Mouse (Mus musculus) macrophage (primary cell): ENCODE results near the gene Hykk. TPM values are rescaled to one million over a fixed set of nuclear protein-coding genes. Genes with fewer than 3 reads are reported as not detected.

Experiments
- H3K27ac ChIP-seq: fragments of 350-480 bp; formaldehyde crosslinking; 2 replicates; pipeline ENCODE4 v1.9.0; 2021
- H3K36me3 ChIP-seq: fragments of 350-480 bp; formaldehyde crosslinking; 2 replicates; pipeline ENCODE4 v1.9.0; 2021; ENCODE audit errors: inconsistent target
- H3K4me3 ChIP-seq: fragments of 350-480 bp; formaldehyde crosslinking; 2 replicates; pipeline ENCODE4 v1.9.0; 2021; ENCODE audit errors: inconsistent target
- H3K79me2 ChIP-seq: fragments of 350-480 bp; formaldehyde crosslinking; 2 replicates; pipeline ENCODE4 v1.9.0; 2021; ENCODE audit errors: inconsistent target
- WGBS: methylation state at CpG from one replicate; pipeline ENCODE4 v1.1.7; 2026; ENCODE audit warnings: inconsistent platforms; ENCODE audit not compliant: missing documents; 5-methylcytosine and 5-hydroxymethylcytosine counted together
- polyA plus RNA-seq: library from polyadenylated mRNA; stranded (reverse); fragments of 250-400 nt; gene quantifications from 3 replicates; pipeline ENCODE4 v1.2.4, GENCODE M21; 2018; ENCODE audit warnings: inconsistent platforms
- total RNA-seq, 78 experiments: library from RNA; depleted of rRNA; stranded (reverse); fragments of 250-400 nt; gene quantifications; 1 replicate in 9 of 78; 2 replicates in 24 of 78; 3 replicates in 43 of 78; 4 replicates in 2 of 78; pipeline ENCODE4 v1.2.4; 2018; ENCODE audit warnings: inconsistent platforms in 56 of 78

Hykk gene
- total RNA-seq (2018; cell fraction: chromatin; rRNA removed) = under 1 TPM in 16 of 26 experiments, not detected in 10; 0.15 to 0.81 (median 0.25) TPM
- under 1 TPM; 0.09 to 0.29 (median 0.18) TPM for total RNA-seq (2018; cell fraction: cytosol; rRNA removed)
- total RNA-seq (2018; cell fraction: nucleus; rRNA removed) = under 1 TPM in 18 of 26 experiments, not detected in 8; 0.10 to 0.99 (median 0.19) TPM
- 0.05 to 0.30 TPM (median 0.21 TPM) in 3 replicates for polyA plus RNA-seq

- peak within 1 kb of the TSS; percentile 27 for H3K4me3 ChIP-seq
- H3K27ac ChIP-seq = no peak within 1 kb of the TSS
- H3K36me3 ChIP-seq = no peaks in the 10 kb centered on the region
- H3K79me2 ChIP-seq = no peaks in the 10 kb centered on the region
- 3% methylated on average over 34 of the region's 34 CpGs for WGBS
Measured at GRCm38 (mm10) chr9:54917010-54917677, at the start of gene Hykk. Gene Hykk, plus strand, starts transcription at chr9:54917283.

GRCm38 (mm10) chr9:54878759-54879158 is 38.3 kb upstream of the Hykk start:
- Histone ChIP-seq H3K79me2 (peaks cover 78% of the 10 kb centered on the region), H3K36me3 (peaks cover 30% of the 10 kb centered on the region), H3K4me3 (no peak overlapping the region), H3K27ac (no peak overlapping the region)
- WGBS = 89% methylated on average over 1 of the region's 1 CpGs

DNA sequence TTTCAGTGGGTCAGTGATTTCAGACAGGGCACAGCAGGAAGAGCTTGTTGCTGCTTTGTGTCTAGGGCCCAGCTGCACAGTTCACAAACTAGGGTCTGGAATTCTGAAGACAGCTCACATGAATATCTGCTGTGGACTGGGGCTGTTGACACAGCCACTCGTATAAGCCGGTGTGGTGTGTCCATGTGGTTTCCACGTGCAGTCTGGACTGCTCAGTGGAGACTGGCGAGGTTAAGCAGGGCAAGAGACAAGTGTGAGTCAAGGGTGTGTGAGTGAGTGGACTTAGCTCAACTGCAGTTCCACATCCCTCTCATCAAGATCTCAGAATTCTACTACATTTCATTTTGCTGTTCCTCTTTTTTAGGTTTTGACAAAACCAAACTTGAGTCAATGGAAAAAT is 25.0 kb upstream of the Hykk start:
- Histone ChIP-seq H3K79me2 (no peaks in the 10 kb centered on the region), H3K36me3 (peaks cover 53% of the 10 kb centered on the region), H3K4me3 (no peak overlapping the region), H3K27ac (no peak overlapping the region)
- 73% methylated on average over 4 of the region's 4 CpGs for WGBS

DNA sequence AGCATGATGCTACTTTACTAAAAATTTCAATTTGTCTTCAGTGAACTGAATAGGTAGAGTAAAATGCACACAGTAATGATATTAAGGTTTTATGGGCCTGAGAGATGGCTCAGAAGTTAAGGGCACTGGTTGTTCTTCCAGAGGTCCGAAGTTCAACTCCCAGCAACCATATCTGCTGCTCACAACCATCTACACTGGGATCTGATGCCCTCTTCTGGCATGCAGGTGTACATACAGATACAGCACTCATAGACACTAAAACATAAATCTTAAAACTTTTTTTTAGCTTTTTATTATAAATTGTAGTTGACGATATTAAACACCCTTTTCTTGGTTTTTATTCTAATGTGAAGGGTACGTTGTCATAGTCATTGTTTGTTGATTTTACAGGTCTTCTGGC is 20.0 kb upstream of the Hykk start:
- Histone ChIP-seq H3K79me2 (no peaks in the 10 kb centered on the region), H3K36me3 (peaks cover 80% of the 10 kb centered on the region), H3K27ac (no peak overlapping the region), H3K4me3 (no peak overlapping the region)
- 100% methylated on average over 3 of the region's 3 CpGs for WGBS

DNA sequence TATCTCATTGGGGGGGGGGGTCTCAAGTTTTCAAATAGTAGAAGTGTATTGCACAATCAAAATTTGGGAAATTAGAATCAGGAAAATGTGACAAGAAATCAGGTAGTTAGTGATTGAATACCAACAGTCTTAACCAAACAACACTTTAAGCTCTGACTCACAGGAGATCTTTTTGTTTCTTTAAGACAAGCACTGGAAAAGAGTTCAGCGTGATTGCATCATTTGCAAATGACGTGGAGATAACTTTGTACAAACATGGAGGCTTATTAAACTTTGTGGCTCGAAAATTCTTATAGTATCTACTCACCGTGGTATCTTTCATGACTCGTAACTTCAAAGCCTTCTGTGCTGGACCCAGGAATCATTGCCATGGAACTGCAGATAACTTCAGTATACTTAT is 7.6 kb upstream of the Hykk start:
- H3K27ac ChIP-seq = no peak overlapping the region
- 91% methylated on average over 5 of the region's 5 CpGs for WGBS
- H3K4me3 ChIP-seq = no peak overlapping the region
- peaks cover 64% of the 10 kb centered on the region for H3K36me3 ChIP-seq
- H3K79me2 ChIP-seq = no peaks in the 10 kb centered on the region

DNA sequence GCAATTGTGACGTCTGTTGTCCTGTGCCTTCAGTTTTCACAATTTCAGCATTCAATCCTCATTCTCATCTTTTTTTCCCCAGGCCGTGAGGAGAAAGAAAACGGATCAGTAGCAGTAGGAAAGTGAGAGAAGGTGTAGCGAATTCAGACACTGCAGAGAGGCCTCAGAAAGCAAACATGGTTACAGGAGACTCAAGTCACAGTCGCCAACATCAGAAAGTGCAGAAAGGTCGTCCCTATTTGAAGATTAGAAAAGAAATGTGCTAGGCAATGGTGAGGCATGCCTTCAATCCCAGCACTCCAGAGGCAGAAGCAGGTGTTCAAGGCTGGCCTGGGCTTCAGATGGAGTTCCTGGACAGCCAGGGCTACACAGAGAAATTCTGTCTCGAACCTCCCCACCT is 1.5 kb upstream of the Hykk start:
- H3K36me3 ChIP-seq = peaks cover 13% of the 10 kb centered on the region; the same call in 1 of the 2 replicates
- H3K4me3 ChIP-seq = no peak overlapping the region
- no peaks in the 10 kb centered on the region for H3K79me2 ChIP-seq
- WGBS = 84% methylated on average over 7 of the region's 7 CpGs
- no peak overlapping the region for H3K27ac ChIP-seq

DNA sequence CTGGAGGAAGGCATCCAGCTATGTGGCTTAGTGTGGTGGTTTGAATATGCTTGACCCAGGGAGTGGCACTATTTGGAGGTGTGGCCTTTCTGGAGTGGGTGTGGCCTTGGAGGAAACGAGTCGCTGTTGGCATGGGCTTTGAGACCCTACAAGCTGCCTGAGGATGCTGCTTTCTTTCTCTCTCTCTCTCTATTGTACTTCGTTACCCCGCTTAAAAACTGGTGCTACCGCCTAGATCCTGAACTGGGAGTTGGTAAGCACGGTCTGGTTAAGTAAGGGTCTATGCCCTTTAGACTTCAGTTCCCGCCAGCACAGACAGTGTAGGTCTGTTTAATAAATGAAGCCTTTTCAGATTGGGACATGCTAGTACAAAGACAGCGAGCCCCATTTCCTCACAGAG is 682 bp upstream of the Hykk start:
- 86% methylated on average over 8 of the region's 8 CpGs for WGBS
- H3K79me2 ChIP-seq = no peaks in the 10 kb centered on the region
- no peak overlapping the region for H3K27ac ChIP-seq
- H3K4me3 ChIP-seq = no peak overlapping the region
- H3K36me3 ChIP-seq = peaks cover 6% of the 10 kb centered on the region; the same call in 1 of the 2 replicates

- no peaks in the 10 kb centered on the region for H3K36me3 ChIP-seq
- no peaks in the 10 kb centered on the region for H3K79me2 ChIP-seq
- 79% methylated on average over 2 of the region's 2 CpGs for WGBS
- H3K4me3 ChIP-seq = no peak overlapping the region
- H3K27ac ChIP-seq = no peak overlapping the region
Measured at GRCm38 (mm10) chr9:54918191-54918590, 1.1 kb downstream of the Hykk start.

GRCm38 (mm10) chr9:54918781-54919180 is 1.7 kb downstream of the Hykk start:
- no peaks in the 10 kb centered on the region for H3K79me2 ChIP-seq
- no peak overlapping the region for H3K4me3 ChIP-seq
- H3K36me3 ChIP-seq = no peaks in the 10 kb centered on the region
- 100% methylated on average over 4 of the region's 5 CpGs for WGBS
- no peak overlapping the region for H3K27ac ChIP-seq

DNA sequence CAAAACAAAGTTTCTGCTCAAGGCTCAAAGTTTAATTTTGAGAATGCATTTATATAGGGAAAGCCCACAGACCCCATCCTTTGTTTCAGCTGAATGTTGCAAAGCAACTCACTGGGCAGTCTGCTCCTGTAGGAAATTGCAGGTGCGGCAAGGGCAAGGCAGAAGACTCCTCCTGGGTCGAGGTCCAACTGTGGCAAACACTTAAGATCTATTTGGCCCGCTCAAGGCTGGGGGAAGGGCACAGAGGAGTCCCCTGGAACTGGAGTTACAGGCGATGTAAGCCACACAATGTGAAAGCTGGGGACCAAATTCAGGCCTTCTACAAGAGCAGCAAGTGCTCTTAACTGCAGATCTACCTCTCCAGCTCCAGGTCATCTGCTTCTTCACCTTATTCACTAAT is 2.9 kb downstream of the Hykk start:
- 75% methylated on average over 4 of the region's 4 CpGs for WGBS
- Histone ChIP-seq H3K79me2 (no peaks in the 10 kb centered on the region), H3K4me3 (no peak overlapping the region), H3K27ac (no peak overlapping the region), H3K36me3 (no peaks in the 10 kb centered on the region)

- Histone ChIP-seq H3K36me3 (no peaks in the 10 kb centered on the region), H3K27ac (no peak overlapping the region), H3K79me2 (no peaks in the 10 kb centered on the region), H3K4me3 (no peak overlapping the region)
- WGBS = 89% methylated on average over 1 of the region's 1 CpGs
Measured at GRCm38 (mm10) chr9:54930741-54931140, 13.7 kb downstream of the Hykk start.

DNA sequence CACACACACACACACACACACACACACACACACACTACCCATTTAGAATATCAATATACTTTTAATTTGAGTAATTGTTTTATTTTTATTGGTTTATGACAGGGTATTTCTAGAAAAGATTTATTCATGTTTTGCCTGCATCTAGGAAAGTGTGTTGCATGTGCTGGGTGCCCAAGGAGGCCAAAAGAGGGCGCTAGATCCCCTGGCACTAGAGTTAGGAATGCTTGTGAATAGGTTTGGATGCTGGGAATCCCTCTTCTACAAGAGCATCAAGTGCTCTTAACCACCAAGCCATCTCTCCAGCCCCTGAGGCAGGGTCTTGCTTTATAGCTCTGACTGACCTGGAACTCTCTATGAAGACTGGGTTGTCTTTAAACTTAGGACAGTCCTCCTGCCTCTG is 14.7 kb downstream of the Hykk start:
- Histone ChIP-seq H3K4me3 (no peak overlapping the region), H3K36me3 (no peaks in the 10 kb centered on the region), H3K79me2 (no peaks in the 10 kb centered on the region), H3K27ac (no peak overlapping the region)
- WGBS = 25% methylated on average over 1 of the region's 1 CpGs

DNA sequence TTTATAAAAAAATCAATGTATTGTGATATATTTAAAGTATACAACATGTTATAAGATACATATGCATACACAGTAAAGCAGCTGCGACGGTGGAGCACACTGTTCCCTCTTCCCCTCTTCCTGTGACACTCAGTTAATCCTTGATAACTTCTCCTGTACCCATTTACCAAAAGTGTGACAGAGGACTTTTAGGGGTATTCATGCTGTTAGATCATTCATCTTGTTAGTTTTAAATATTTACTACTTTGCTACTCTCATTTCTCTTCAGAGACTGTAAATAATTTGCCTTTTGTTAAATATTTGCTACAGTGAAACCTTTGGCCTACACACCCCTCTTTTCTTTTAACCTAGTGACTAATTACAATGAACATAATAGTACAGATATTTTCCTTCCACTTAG is 15.3 kb downstream of the Hykk start:
- H3K79me2 ChIP-seq = no peaks in the 10 kb centered on the region
- H3K27ac ChIP-seq = no peak overlapping the region
- H3K36me3 ChIP-seq = no peaks in the 10 kb centered on the region
- 96% methylated on average over 2 of the region's 2 CpGs for WGBS
- H3K4me3 ChIP-seq = no peak overlapping the region

DNA sequence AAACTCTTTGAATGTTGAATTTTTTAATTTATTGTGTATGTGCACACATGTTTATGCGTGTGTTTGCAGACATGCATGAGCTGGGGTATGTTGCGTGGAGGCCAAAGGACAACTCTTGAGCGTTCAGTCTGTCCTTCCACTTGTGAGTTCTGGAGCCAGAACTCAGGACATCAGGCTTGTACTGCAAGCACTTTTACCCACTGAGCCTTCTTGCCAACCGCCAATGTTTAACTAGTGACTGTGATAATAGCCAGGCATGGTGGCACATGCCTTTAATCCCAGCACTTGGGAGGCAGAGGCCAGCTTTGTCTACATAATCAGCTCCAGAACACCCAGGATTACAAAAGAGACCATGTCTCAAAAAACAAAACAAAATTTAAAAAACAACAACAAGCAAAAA is 25.0 kb downstream of the Hykk start:
- WGBS = 93% methylated on average over 4 of the region's 4 CpGs
- Histone ChIP-seq H3K36me3 (no peaks in the 10 kb centered on the region), H3K4me3 (no peak overlapping the region), H3K79me2 (no peaks in the 10 kb centered on the region), H3K27ac (no peak overlapping the region)

DNA sequence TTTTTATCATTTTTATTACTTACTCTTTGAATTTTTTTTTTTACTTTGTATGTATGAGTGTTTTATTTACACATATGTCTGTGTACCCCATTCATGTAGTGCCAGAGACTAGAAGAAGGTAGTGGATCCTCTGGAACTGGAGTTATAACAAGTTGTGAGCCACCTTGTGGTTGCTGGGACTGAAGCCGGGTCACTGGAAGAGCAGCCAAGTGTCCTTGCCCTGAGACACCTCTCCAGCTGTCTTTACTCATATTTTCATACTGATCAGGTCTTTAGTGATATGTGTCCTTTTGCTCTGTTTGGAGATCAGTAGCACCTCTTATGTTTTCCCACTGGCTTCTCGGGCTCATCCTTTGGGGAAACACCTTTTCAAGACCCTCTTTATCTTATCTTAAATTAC is 27.4 kb downstream of the Hykk start:
- no peak overlapping the region for H3K4me3 ChIP-seq
- H3K36me3 ChIP-seq = no peaks in the 10 kb centered on the region
- no peaks in the 10 kb centered on the region for H3K79me2 ChIP-seq
- H3K27ac ChIP-seq = no peak overlapping the region
- 82% methylated on average over 2 of the region's 2 CpGs for WGBS

DNA sequence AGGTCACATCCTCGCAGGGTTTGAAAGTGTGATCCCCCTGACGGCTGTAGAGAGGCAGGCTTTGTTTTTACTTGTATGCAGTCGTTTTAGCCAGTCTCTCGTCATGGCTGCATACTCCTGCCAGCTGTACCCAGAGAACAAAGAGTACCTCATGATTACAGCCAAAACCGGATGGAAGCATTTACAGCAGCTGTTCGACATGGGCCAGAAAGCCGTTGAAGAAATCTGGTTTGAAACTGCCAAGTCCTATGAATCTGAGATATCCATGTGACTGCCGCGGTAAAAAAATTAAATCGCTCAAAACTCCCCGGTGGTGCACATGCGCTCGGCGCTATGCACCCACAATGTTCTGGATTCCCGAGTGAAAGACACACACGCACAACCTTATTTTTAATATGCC is 29.2 kb downstream of the Hykk start:
- Histone ChIP-seq H3K4me3 (no peak overlapping the region), H3K79me2 (peaks cover 3% of the 10 kb centered on the region), H3K27ac (no peak overlapping the region), H3K36me3 (no peaks in the 10 kb centered on the region)
- WGBS = 89% methylated on average over 16 of the region's 16 CpGs
